Mouse (Mus musculus) limb, embryonic 13.5 days (tissue): Measurements from ENCODE around the gene Spata25. TPM values are rescaled to one million over a fixed set of nuclear protein-coding genes. Genes with fewer than 3 reads are reported as not detected.
A peak's percentile ranks its signal among the peaks of the same experiment; 100 is the strongest.
"Not testable (repeated sequence)": the region's sequence is repeated elsewhere in the genome, so short reads cannot be mapped to it uniquely, and the experiment has no call there.

Experiments used
- ATAC-seq: fragments of 200-750 bp; cut with Nextera tagmentation; 2 replicates; pipeline ENCODE4 v1.8.0; 2017; ENCODE audit warnings: low read depth, moderate number of reproducible peaks, moderate TSS enrichment; ENCODE audit not compliant: low FRiP score
- H3K27ac ChIP-seq: fragments of 300-500 bp; sonication (generic); 2 replicates; pipeline ENCODE4 v1.5.1; 2015; ENCODE audit warnings: inconsistent platforms, mild to moderate bottlenecking, moderate library complexity
- H3K27me3 ChIP-seq: fragments of 300-500 bp; sonication (generic); 2 replicates; pipeline ENCODE4 v1.6.1; 2015; ENCODE audit warnings: mild to moderate bottlenecking, inconsistent platforms
- H3K36me3 ChIP-seq: fragments of 300-500 bp; sonication (generic); 2 replicates; pipeline ENCODE4 v1.6.1; 2015; ENCODE audit warnings: inconsistent platforms, mild to moderate bottlenecking, moderate library complexity
- H3K4me1 ChIP-seq: fragments of 300-500 bp; sonication (generic); 2 replicates; pipeline ENCODE4 v1.6.1; 2015; ENCODE audit warnings: inconsistent platforms
- H3K4me2 ChIP-seq: fragments of 300-500 bp; sonication (generic); replicated peaks from 2 replicates; pipeline ENCODE4 v1.6.1; 2015; ENCODE audit warnings: inconsistent platforms, mild to moderate bottlenecking, moderate library complexity
- H3K4me3 ChIP-seq: fragments of 300-500 bp; sonication (generic); 2 replicates; pipeline ENCODE4 v1.5.1; 2015; ENCODE audit warnings: moderate library complexity, mild to moderate bottlenecking, inconsistent platforms
- H3K9ac ChIP-seq: fragments of 300-500 bp; sonication (generic); 2 replicates; pipeline ENCODE4 v1.6.1; 2015; ENCODE audit warnings: mild to moderate bottlenecking, inconsistent platforms
- H3K9me3 ChIP-seq: fragments of 300-500 bp; sonication (generic); 2 replicates; pipeline ENCODE4 v1.6.1; 2016; ENCODE audit warnings: inconsistent platforms
- WGBS: fragments of 180-500 bp; shearing (Covaris S2); methylation state at CpG from one replicate; pipeline ENCODE4 v1.1.7; 2015; 5-methylcytosine and 5-hydroxymethylcytosine counted together
- polyA plus RNA-seq: library from polyadenylated mRNA; unstranded; fragments of >200 nt; fragmentation: Nextera tagmentation; extraction: Ambion mirVana; gene quantifications from 2 replicates; pipeline ENCODE4 v1.2.1, GENCODE M21; 2015

The Spata25 gene
- polyA plus RNA-seq, 1 experiment from 2014 or later: not detected

GRCm38 (mm10) chr2:164862179-164862861 lies 34.0 kb upstream of the Spata25 start:
- 28% methylated on average over 9 of the region's 9 CpGs for WGBS
- peak overlapping the region; percentile 33; the same call in 1 of the 2 replicates for H3K27ac ChIP-seq
- peak; percentile 66 for ATAC-seq
- H3K4me2 ChIP-seq: no peak overlapping the region
- H3K4me1 ChIP-seq: peaks cover 19% of the 10 kb centered on the region
- no peaks in the 10 kb centered on the region for H3K9me3 ChIP-seq
- H3K27me3 ChIP-seq: peaks cover 27% of the 10 kb centered on the region
- no peak overlapping the region for H3K4me3 ChIP-seq
- H3K9ac ChIP-seq: no peak overlapping the region
- H3K36me3 ChIP-seq: no peaks in the 10 kb centered on the region

GRCm38 (mm10) chr2:164861094-164861493 lies 32.8 kb upstream of the Spata25 start:
- H3K9me3 ChIP-seq: no peaks in the 10 kb centered on the region

GRCm38 (mm10) chr2:164859640-164860432 lies 31.5 kb upstream of the Spata25 start:
- no peak for ATAC-seq
- H3K27ac ChIP-seq: no peak overlapping the region
- H3K4me1 ChIP-seq: peaks cover 30% of the 10 kb centered on the region
- H3K9me3 ChIP-seq: no peaks in the 10 kb centered on the region
- WGBS: 50% methylated on average over 9 of the region's 9 CpGs
- H3K9ac ChIP-seq: no peak overlapping the region
- H3K27me3 ChIP-seq: peaks cover 52% of the 10 kb centered on the region
- no peaks in the 10 kb centered on the region for H3K36me3 ChIP-seq
- H3K4me3 ChIP-seq: no peak overlapping the region
- H3K4me2 ChIP-seq: no peak overlapping the region

More at GRCm38 (mm10) chr2:164861094-164861493, 32.8 kb upstream of the Spata25 start:
- 77% methylated on average over 4 of the region's 4 CpGs for WGBS
- Histone ChIP-seq H3K4me2 (no peak overlapping the region), H3K4me3 (no peak overlapping the region), H3K9ac (no peak overlapping the region), H3K36me3 (no peaks in the 10 kb centered on the region), H3K27ac (no peak overlapping the region), H3K4me1 (peaks cover 30% of the 10 kb centered on the region), H3K27me3 (peaks cover 39% of the 10 kb centered on the region)
- no peak for ATAC-seq

GRCm38 (mm10) chr2:164859155-164859554 lies 30.8 kb upstream of the Spata25 start:
- no peak overlapping the region for H3K27ac ChIP-seq
- H3K27me3 ChIP-seq: peaks cover 59% of the 10 kb centered on the region
- H3K4me1 ChIP-seq: peaks cover 30% of the 10 kb centered on the region
- no peaks in the 10 kb centered on the region for H3K9me3 ChIP-seq
- H3K4me2 ChIP-seq: no peak overlapping the region
- no peak overlapping the region for H3K4me3 ChIP-seq
- H3K36me3 ChIP-seq: no peaks in the 10 kb centered on the region
- WGBS: 42% methylated on average over 2 of the region's 2 CpGs
- no peak overlapping the region for H3K9ac ChIP-seq
- no peak for ATAC-seq

- H3K4me2 ChIP-seq: peak overlapping the region; percentile 96
- H3K27me3 ChIP-seq: peaks cover 66% of the 10 kb centered on the region
- peaks cover 30% of the 10 kb centered on the region for H3K4me1 ChIP-seq
- 5% methylated on average over 19 of the region's 19 CpGs for WGBS
- no peaks in the 10 kb centered on the region for H3K9me3 ChIP-seq
- no peaks in the 10 kb centered on the region for H3K36me3 ChIP-seq
- H3K27ac ChIP-seq: 0 out of 2 replicates have a peak overlapping the region, but pooled peaks have one; percentile 34
- peak overlapping the region; percentile 52 for H3K4me3 ChIP-seq
- no peak for ATAC-seq
- H3K9ac ChIP-seq: peak overlapping the region; percentile 64; the same call in 1 of the 2 replicates
Observed at GRCm38 (mm10) chr2:164857842-164858553, 29.7 kb upstream of the Spata25 start.

GRCm38 (mm10) chr2:164857101-164857821 lies 28.9 kb upstream of the Spata25 start, which contains the start of gene Pltp:
Pltp (minus strand) TSS chr2:164857711.
- H3K9me3 ChIP-seq: no peaks in the 10 kb centered on the region
- peaks cover 25% of the 10 kb centered on the region for H3K4me1 ChIP-seq
- peak; percentile 58 for ATAC-seq
- peak within 1 kb of the TSS; percentile 96 for H3K4me2 ChIP-seq
- H3K27me3 ChIP-seq: peaks cover 72% of the 10 kb centered on the region
- under 1% methylated on average over 47 of the region's 47 CpGs for WGBS
- no peaks in the 10 kb centered on the region for H3K36me3 ChIP-seq
- peak within 1 kb of the TSS; percentile 52 for H3K27ac ChIP-seq
- H3K9ac ChIP-seq: peak within 1 kb of the TSS; percentile 64
- peak within 1 kb of the TSS; percentile 52 for H3K4me3 ChIP-seq

- H3K27me3 ChIP-seq: peaks cover 72% of the 10 kb centered on the region
Observed at GRCm38 (mm10) chr2:164856309-164857100, 28.2 kb upstream of the Spata25 start.

GRCm38 (mm10) chr2:164855572-164855971 lies 27.2 kb upstream of the Spata25 start:
- H3K27me3 ChIP-seq: peaks cover 72% of the 10 kb centered on the region
- not testable (repeated sequence) for H3K9me3 ChIP-seq

More at GRCm38 (mm10) chr2:164856309-164857100, 28.2 kb upstream of the Spata25 start:
- Histone ChIP-seq H3K4me3 (peak overlapping the region; percentile 52), H3K9me3 (no peaks in the 10 kb centered on the region), H3K36me3 (no peaks in the 10 kb centered on the region), H3K4me2 (peak overlapping the region; percentile 96), H3K27ac (peak overlapping the region; percentile 52; the same call in 1 of the 2 replicates), H3K4me1 (peaks cover 20% of the 10 kb centered on the region), H3K9ac (peak overlapping the region; percentile 54)
- 1% methylated on average over 42 of the region's 42 CpGs for WGBS
- peak; percentile 42; the same call in 1 of the 2 replicates for ATAC-seq

GRCm38 (mm10) chr2:164850061-164850460 lies 21.7 kb upstream of the Spata25 start:
- Histone ChIP-seq H3K36me3 (no peaks in the 10 kb centered on the region), H3K4me3 (no peak overlapping the region), H3K27ac (no peak overlapping the region), H3K9me3 (no peaks in the 10 kb centered on the region), H3K4me1 (no peaks in the 10 kb centered on the region), H3K4me2 (no peak overlapping the region), H3K27me3 (peaks cover 23% of the 10 kb centered on the region), H3K9ac (no peak overlapping the region)
- no peak for ATAC-seq
- WGBS: 87% methylated on average over 8 of the region's 8 CpGs

More at GRCm38 (mm10) chr2:164855572-164855971, 27.2 kb upstream of the Spata25 start:
- H3K36me3 ChIP-seq, H3K9ac ChIP-seq, H3K27ac ChIP-seq, ATAC-seq: not testable (repeated sequence)
- Histone ChIP-seq H3K4me2 (peak overlapping the region; percentile 96), H3K4me1 (peaks cover 20% of the 10 kb centered on the region), H3K4me3 (0 out of 2 replicates have a peak overlapping the region, but pooled peaks have one; percentile 52)
- WGBS: 79% methylated on average over 5 of the region's 5 CpGs

- no peaks in the 10 kb centered on the region for H3K27me3 ChIP-seq
- H3K4me1 ChIP-seq: no peaks in the 10 kb centered on the region
- H3K9me3 ChIP-seq: no peaks in the 10 kb centered on the region
- no peak overlapping the region for H3K4me2 ChIP-seq
- H3K4me3 ChIP-seq: no peak overlapping the region
- 52% methylated on average over 3 of the region's 3 CpGs for WGBS
- no peak overlapping the region for H3K9ac ChIP-seq
- no peak overlapping the region for H3K27ac ChIP-seq
- peaks cover 3% of the 10 kb centered on the region; the same call in 1 of the 2 replicates for H3K36me3 ChIP-seq
- ATAC-seq: no peak
Observed at GRCm38 (mm10) chr2:164845782-164846181, 17.4 kb upstream of the Spata25 start.
